Mouse (Mus musculus): ENCODE measurements around the gene 1700088E04Rik. TPM values are rescaled to one million over a fixed set of nuclear protein-coding genes. Genes with fewer than 3 reads are reported as not detected.

1700088E04Rik gene
- polyA plus RNA-seq, 1 experiment from 2014 or later: 7.5 TPM

- Histone ChIP-seq H3K9ac (no peak overlapping the region), H3K4me3 (no peak overlapping the region), H3K27ac (peak overlapping the region; percentile 53), H3K4me1 (peaks cover 44% of the 10 kb centered on the region), H3K36me3 (peaks cover 43% of the 10 kb centered on the region), H3K4me2 (replicated peaks) (0 out of 2 replicates have a peak overlapping the region, but pooled peaks have one; percentile 9), H3K27me3 (no peaks in the 10 kb centered on the region), H3K9me3 (no peaks in the 10 kb centered on the region)
- ATAC-seq (ENCODE audit: low FRiP score, low read depth): no peak
- WGBS: 24% methylated on average over 2 of the region's 2 CpGs
Observed at GRCm38 (mm10) chr15:79097135-79097534, 43.9 kb downstream of the 1700088E04Rik start.

DNA sequence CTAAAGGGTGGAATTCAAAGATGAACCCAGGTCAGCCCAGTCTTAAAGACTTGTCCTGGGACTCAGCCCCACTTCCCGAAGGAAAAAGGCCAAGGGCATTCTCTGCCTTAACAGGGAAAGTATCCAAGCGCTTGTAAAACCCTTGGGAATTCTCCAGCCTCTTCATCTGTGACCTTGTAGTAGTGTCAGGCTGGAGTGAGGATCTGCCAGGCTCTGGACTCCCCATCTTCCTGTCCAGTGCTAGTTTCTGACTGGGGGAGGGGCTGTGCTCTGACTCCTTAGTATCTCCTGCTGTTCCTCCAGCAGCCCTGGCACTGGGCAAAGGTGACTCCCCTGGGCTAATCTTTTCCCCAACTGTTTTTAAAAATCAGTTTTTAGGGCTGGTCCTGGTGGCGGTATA lies 44.5 kb downstream of the 1700088E04Rik start:
- no peak overlapping the region for H3K9ac ChIP-seq

GRCm38 (mm10) chr15:79095483-79095882 lies 45.6 kb downstream of the 1700088E04Rik start:
- H3K36me3 ChIP-seq: peaks cover 59% of the 10 kb centered on the region
- no peak overlapping the region for H3K9ac ChIP-seq
- peaks cover 32% of the 10 kb centered on the region for H3K4me1 ChIP-seq
- H3K4me2 ChIP-seq (replicated peaks): no peak overlapping the region
- 85% methylated on average over 5 of the region's 5 CpGs for WGBS
- no peaks in the 10 kb centered on the region for H3K9me3 ChIP-seq
- no peak overlapping the region for H3K27ac ChIP-seq
- H3K27me3 ChIP-seq: no peaks in the 10 kb centered on the region
- no peak for ATAC-seq (ENCODE audit: low FRiP score, low read depth)
- no peak overlapping the region for H3K4me3 ChIP-seq

More for the DNA sequence above, 44.5 kb downstream of the 1700088E04Rik start:
- peaks cover 41% of the 10 kb centered on the region for H3K4me1 ChIP-seq
- WGBS: 73% methylated on average over 3 of the region's 3 CpGs
- H3K9me3 ChIP-seq: no peaks in the 10 kb centered on the region
- no peaks in the 10 kb centered on the region for H3K27me3 ChIP-seq
- H3K4me2 ChIP-seq (replicated peaks): no peak overlapping the region
- no peak for ATAC-seq (ENCODE audit: low FRiP score, low read depth)
- H3K4me3 ChIP-seq: no peak overlapping the region
- H3K36me3 ChIP-seq: peaks cover 48% of the 10 kb centered on the region
- no peak overlapping the region for H3K27ac ChIP-seq

DNA sequence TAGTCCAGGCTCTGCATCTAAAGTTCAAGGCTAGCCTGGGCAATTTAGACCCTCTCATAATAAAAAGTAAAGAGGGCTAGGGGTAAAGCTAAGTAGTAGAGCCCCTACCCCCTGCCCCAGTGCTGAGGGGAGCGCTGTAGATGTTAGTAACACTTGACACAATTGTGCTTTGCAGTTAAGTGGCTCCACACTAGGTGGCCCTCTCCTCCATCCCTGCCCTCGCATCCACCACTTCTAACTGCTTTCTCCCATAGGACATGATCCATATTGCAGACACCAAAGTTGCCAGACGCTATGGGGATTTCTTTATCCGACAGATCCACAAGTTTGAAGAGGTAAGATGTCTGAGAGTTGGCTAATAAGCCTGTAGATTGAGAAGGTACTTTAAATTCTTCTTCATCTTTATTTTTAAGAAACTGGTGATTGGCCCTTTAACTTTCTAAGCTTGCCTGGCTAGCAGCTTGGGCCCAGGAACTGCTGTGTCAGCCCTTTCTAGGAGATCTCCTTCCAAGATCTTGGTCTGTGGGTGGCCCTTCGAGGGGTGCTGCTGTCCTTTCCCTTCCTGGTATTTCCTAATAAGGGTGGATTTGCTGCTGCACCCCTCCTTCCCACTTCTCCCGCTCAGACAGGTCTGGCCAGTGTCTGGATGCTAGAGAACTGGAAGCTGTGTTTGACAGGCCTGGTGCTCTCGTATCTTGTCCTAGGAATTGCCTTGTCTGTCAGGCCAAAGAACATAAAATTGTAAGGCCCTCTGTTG lies 47.8 kb downstream of the 1700088E04Rik start:
- ATAC-seq (ENCODE audit: low FRiP score, low read depth): no peak
- 72% methylated on average over 7 of the region's 7 CpGs for WGBS
- H3K36me3 ChIP-seq: peaks cover 81% of the 10 kb centered on the region
- no peak overlapping the region for H3K4me3 ChIP-seq
- no peaks in the 10 kb centered on the region for H3K9me3 ChIP-seq
- H3K27ac ChIP-seq: no peak overlapping the region
- peaks cover 12% of the 10 kb centered on the region for H3K4me1 ChIP-seq
- H3K4me2 ChIP-seq (replicated peaks): no peak overlapping the region
- no peak overlapping the region for H3K9ac ChIP-seq
- H3K27me3 ChIP-seq: no peaks in the 10 kb centered on the region

- Histone ChIP-seq H3K4me3 (no peak overlapping the region), H3K4me2 (replicated peaks) (no peak overlapping the region), H3K9ac (no peak overlapping the region; the same call in 1 of the 2 replicates), H3K4me1 (peaks cover 2% of the 10 kb centered on the region), H3K27ac (no peak overlapping the region), H3K36me3 (peaks cover 88% of the 10 kb centered on the region), H3K9me3 (no peaks in the 10 kb centered on the region), H3K27me3 (no peaks in the 10 kb centered on the region)
- 90% methylated on average over 6 of the region's 6 CpGs for WGBS
- ATAC-seq (ENCODE audit: low FRiP score, low read depth): no peak
Observed at GRCm38 (mm10) chr15:79092284-79092683, 48.8 kb downstream of the 1700088E04Rik start.

- no peaks in the 10 kb centered on the region for H3K27me3 ChIP-seq
- no peak for ATAC-seq (ENCODE audit: low FRiP score, low read depth)
- H3K9ac ChIP-seq: no peak overlapping the region
- H3K27ac ChIP-seq: no peak overlapping the region
- no peak overlapping the region for H3K4me2 ChIP-seq (replicated peaks)
- peaks cover 80% of the 10 kb centered on the region for H3K36me3 ChIP-seq
- no peak overlapping the region for H3K4me3 ChIP-seq
- peaks cover 12% of the 10 kb centered on the region for H3K4me1 ChIP-seq
- 96% methylated on average over 7 of the region's 7 CpGs for WGBS
- no peaks in the 10 kb centered on the region for H3K9me3 ChIP-seq
Observed at GRCm38 (mm10) chr15:79079567-79079966, 61.5 kb downstream of the 1700088E04Rik start.

Other genes starting within 250 kb of the 1700088E04Rik start
- 0.34 and 0.71 TPM in 2 replicates for gene Gm49510, start 241.6 kb downstream of the 1700088E04Rik start, polyA plus RNA-seq (2015; fragmentation: Nextera tagmentation; extraction: Ambion mirVana)
- gene Sh3bp1, start 241.5 kb downstream of the 1700088E04Rik start, polyA plus RNA-seq (2015; fragmentation: Nextera tagmentation; extraction: Ambion mirVana): 43.7 and 51.3 TPM in 2 replicates
- 19.1 and 20.3 TPM in 2 replicates for gene Pdxp, start 227.3 kb downstream of the 1700088E04Rik start, polyA plus RNA-seq (2015; fragmentation: Nextera tagmentation; extraction: Ambion mirVana)
- gene Lgals1, start 214.5 kb downstream of the 1700088E04Rik start, polyA plus RNA-seq (2015; fragmentation: Nextera tagmentation; extraction: Ambion mirVana): 1,866 and 1,947 TPM in 2 replicates
- 55.7 and 60.0 TPM in 2 replicates for gene Nol12, start 206.3 kb downstream of the 1700088E04Rik start, polyA plus RNA-seq (2015; fragmentation: Nextera tagmentation; extraction: Ambion mirVana)
- gene Triobp, start 193.5 kb downstream of the 1700088E04Rik start, polyA plus RNA-seq (2015; fragmentation: Nextera tagmentation; extraction: Ambion mirVana): 42.0 and 50.2 TPM in 2 replicates
- gene H1f0, start 112.8 kb downstream of the 1700088E04Rik start, polyA plus RNA-seq (2015; fragmentation: Nextera tagmentation; extraction: Ambion mirVana): 558 and 589 TPM in 2 replicates
- gene Galr3, start 99.4 kb downstream of the 1700088E04Rik start, polyA plus RNA-seq (2015; fragmentation: Nextera tagmentation; extraction: Ambion mirVana): not detected in 2 replicates
- gene Ankrd54, start 78.4 kb downstream of the 1700088E04Rik start, polyA plus RNA-seq (2015; fragmentation: Nextera tagmentation; extraction: Ambion mirVana): 51.9 and 52.8 TPM in 2 replicates
- 221 and 229 TPM in 2 replicates for gene Eif3l, start 66.1 kb downstream of the 1700088E04Rik start, polyA plus RNA-seq (2015; fragmentation: Nextera tagmentation; extraction: Ambion mirVana)
- gene Micall1, start 32.4 kb downstream of the 1700088E04Rik start, polyA plus RNA-seq (2015; fragmentation: Nextera tagmentation; extraction: Ambion mirVana): 8.9 and 10.6 TPM in 2 replicates
- 293 and 294 TPM in 2 replicates for gene Polr2f, start 244 bp downstream of the 1700088E04Rik start, polyA plus RNA-seq (2015; fragmentation: Nextera tagmentation; extraction: Ambion mirVana)
- 5.9 and 6.3 TPM in 2 replicates for gene Sox10, start 24.0 kb upstream of the 1700088E04Rik start, polyA plus RNA-seq (2015; fragmentation: Nextera tagmentation; extraction: Ambion mirVana)
- gene Pick1, start 87.9 kb upstream of the 1700088E04Rik start, polyA plus RNA-seq (2015; fragmentation: Nextera tagmentation; extraction: Ambion mirVana): 52.7 and 57.4 TPM in 2 replicates
- 1.3 and 1.4 TPM in 2 replicates for gene Gm49486, start 88.1 kb upstream of the 1700088E04Rik start, polyA plus RNA-seq (2015; fragmentation: Nextera tagmentation; extraction: Ambion mirVana)
- gene Slc16a8, start 113.5 kb upstream of the 1700088E04Rik start, polyA plus RNA-seq (2015; fragmentation: Nextera tagmentation; extraction: Ambion mirVana): 0.33 and 0.59 TPM in 2 replicates
- gene Baiap2l2, start 144.3 kb upstream of the 1700088E04Rik start, polyA plus RNA-seq (2015; fragmentation: Nextera tagmentation; extraction: Ambion mirVana): 8.8 and 11.7 TPM in 2 replicates
- gene Pla2g6, start 187.1 kb upstream of the 1700088E04Rik start, polyA plus RNA-seq (2015; fragmentation: Nextera tagmentation; extraction: Ambion mirVana): 11.7 and 12.7 TPM in 2 replicates
- gene Maff, start 205.4 kb upstream of the 1700088E04Rik start, polyA plus RNA-seq (2015; fragmentation: Nextera tagmentation; extraction: Ambion mirVana): 2.2 and 2.4 TPM in 2 replicates